Mouse (Mus musculus) ZHBTc4 (cell line): Measurements from ENCODE around the gene Ccz1.
A peak's percentile ranks its signal among the peaks of the same experiment; 100 is the strongest.
"Not testable (repeated sequence)": the region's sequence is repeated elsewhere in the genome, so short reads cannot be mapped to it uniquely, and the experiment has no call there.

ENCODE experiments used
- DNase-seq: peaks from one replicate; pipeline ENCODE4 v3.0.0-alpha.2; 2011; ENCODE audit warnings: low read depth, low spot score

Ccz1 gene

DNA sequence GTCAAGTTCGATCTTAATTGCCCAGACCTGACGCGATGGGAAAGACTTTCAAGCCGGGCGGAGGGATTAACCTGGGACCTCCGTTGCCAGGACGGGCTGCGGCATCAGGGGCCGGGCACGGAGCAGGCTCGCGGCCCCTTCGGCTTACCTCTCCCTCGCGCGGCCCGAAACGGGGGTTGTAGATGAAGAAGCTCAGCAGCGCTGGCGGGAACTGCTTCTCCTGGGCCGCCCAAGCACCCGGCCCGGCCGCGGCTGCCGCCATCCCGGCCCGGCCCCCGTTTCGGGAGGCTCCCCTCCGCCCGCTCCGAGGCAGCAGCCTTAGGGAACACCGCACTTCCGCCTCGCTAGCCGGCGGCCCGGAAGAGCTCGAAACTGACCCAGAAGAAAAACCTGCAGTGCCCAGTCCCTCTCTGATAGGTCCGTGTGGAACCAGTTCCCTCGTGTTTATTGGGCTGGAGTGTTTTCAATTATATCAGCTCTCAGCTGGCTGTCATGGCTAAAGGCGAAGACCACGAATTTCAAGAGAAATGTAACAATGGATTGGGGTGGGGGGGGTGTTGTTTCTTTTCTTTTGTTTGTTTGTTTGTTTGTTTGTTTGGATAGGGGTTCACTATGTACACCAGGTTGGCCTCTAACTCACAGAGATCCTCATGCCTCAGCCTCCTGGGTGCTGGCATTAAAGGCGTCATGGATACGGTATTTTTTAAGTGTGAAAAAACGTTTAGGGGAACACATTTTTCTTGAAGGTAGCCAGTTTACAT is at the start of gene Ccz1:
Gene Ccz1 (minus strand): TSS at position 327 of the 761 bp plus-strand sequence.
- peak; percentile 95 for DNase-seq

GRCm38 (mm10) chr5:144064093-144064492 is 49.4 kb upstream of the Ccz1 start:
- no peak for DNase-seq

DNA sequence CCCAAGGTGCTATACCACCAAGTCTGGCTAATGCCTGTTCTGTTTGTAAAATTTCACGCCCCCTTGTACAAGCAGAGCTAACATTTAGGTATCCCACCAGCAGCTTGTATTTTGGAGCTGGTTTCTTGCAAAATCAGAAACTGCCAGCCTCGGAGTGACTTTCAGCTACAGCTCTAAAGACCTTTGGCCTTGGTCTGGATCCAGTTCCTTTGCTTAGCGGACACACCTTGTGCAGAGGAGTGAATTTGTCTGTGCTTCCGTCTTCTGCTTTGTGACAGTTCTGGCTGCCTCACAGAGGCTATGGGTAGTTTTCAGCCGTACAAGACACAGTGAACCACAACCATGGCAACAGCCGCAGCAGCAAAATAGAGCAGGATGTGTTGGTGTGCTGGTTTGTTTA is 39.7 kb upstream of the Ccz1 start:
- no peak for DNase-seq

DNA sequence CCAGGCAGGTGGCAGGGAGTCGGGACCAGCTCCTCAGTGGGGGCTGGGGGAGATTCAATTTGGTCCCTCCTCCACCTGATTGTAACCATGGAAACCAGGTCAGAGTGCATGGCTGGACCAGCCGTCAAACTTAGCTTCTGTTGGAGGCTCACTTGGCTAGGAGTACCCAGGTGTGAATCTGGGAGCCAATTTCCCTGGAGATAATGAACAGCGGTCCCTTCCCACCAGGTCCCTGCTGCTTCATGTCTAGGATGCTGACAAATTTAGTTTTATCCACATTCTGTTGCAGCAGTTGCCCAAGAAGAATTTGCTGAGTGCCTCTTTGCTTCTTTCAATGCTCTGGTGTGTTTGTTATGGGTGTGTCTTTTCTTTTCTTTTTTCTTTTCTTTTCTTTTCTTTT is 38.8 kb upstream of the Ccz1 start:
- DNase-seq, result no peak

GRCm38 (mm10) chr5:144051268-144051667 is 36.6 kb upstream of the Ccz1 start:
- DNase-seq, result peak; percentile 73

GRCm38 (mm10) chr5:144049881-144050280 is 35.2 kb upstream of the Ccz1 start:
- no peak for DNase-seq

DNA sequence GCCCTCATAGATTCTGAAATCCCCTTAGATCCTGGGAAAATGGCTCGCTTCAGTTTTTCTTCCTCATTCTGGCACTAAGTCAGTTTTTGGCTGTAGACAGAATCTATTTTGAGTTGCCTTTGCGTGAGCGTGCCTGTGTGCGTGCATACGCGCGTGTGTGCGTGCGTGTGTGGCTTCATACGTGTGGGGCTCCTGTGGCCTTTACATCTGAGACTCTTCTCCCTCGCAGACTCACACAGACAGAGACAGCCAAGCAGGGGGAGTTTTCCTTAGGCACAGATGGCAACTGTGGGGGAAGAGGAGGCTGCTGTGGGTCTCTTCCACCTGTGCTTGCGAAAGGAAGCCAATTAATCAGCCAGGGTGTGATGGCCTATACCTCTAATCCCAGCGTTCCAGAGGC is 32.6 kb upstream of the Ccz1 start:
- no peak for DNase-seq

- DNase-seq, result no peak
Measured at GRCm38 (mm10) chr5:144043166-144043565, 28.5 kb upstream of the Ccz1 start.

- peak; percentile 88 for DNase-seq
Measured at GRCm38 (mm10) chr5:144040720-144041364, 26.2 kb upstream of the Ccz1 start.

DNA sequence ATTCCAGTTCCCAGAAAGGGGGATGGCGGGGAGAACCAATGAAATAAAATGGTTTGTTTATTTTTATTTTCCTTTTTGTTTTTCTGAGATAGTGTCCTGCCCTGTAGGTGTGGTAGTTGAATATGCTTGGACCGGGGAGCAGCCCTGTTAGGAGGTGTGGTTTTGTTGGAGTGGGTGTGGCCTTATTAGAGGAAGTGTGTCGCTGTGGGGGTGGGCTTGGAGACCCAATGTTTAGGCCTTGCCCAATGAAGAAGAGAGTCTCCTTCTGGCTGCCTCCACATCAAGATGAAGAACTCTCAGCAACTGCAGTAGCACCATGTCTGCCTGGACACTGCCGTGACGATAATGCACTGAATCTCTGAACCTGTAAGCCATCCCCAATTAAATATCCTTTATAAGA is 25.2 kb upstream of the Ccz1 start:
- peak; percentile 61 for DNase-seq

DNA sequence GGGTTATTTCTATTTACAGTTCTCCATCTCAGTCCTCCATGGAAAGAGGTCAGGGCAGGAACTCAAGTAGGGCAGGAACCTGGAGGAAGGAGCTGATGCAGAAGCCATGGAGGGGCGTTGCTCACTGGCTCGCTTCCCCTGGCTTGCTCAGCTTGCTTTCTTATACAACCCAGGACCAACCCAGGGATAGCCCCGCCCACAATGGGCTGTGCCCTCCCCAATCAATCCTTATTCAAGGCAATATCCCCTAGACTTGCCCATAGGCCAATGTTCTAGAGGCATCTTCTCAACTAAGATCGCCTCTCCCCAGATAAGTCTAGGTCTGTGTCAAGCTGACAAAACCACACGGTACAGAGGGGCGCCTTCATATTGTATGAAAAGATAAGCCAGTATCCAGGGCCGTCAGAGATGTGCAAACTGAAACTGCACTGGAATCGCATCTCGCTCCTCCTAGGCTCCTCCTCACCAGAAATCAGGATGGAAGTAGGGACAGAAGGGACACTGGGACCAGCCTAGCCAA is 24.5 kb upstream of the Ccz1 start:
- DNase-seq, result peak; percentile 77

GRCm38 (mm10) chr5:144036952-144037351 is 22.3 kb upstream of the Ccz1 start:
- DNase-seq, result no peak

DNA sequence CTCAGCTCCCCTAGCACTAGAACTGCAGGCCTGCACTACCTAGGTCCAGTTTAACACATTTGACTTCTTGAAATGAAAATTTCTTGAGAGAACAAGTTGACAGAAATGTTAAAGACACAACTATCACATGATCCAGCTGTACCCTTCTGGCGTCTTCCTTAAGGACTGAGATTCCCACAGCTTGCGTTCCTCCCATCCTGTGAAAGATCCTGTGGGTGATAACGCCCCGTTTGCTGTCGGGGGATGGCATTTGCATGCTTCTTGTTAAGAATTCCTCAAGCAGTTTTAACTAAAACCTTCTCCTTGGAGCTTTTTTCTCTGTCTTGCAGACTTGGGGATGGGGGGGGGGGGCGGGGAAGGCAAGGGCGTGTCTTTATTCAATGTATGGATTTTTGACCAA is 19.9 kb upstream of the Ccz1 start:
- DNase-seq, result peak; percentile 43

DNA sequence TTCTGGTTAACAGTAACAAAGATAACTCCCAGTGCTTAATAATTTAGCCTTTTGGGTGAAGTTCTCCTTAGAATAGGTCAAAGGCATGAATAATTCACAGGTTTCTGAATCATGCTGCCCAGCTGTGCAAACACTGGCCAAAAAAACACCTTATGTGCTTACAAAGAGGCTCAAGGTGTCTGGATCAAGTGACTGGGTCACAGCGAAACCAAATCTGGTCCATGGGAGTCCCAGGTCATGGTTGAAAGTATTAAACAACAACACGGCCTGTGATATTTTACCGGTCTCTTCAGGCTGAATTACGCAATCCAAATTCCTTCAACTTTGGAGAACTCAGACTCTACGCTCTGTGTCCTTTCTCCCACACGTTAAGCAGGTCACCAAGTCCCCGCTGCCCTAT is 17.8 kb upstream of the Ccz1 start:
- no peak for DNase-seq

DNA sequence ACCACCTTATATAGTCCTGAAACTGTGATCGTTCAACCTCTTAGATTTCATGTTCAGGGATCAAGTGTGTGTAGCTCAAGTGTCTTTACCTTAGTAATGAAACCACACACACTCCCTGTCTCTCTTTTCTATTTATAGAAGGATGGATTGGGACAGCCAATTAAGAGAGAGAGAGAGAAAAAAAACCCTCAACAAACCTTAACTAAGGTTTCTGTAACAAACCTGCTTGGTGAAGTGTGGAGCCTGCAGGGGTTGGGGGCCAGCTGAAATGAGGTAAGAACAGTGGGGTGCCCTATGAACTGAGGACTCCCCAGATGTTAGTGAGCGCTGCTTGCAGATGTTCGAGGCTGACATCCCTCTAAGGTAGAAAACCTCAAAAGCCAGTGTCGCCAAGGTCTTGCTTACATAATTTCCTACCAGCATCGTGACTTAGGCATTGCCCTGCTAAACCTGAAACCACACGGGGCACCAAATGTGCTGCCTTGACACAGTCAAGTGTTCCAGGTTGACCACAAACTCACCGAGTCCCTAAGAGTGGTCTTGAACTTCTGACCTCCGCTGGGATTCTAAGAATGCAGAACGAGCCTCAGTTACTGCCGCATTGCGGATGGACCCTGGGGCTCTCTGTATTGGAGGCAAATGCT is 12.1 kb upstream of the Ccz1 start, which contains the start of gene Ocm:
Gene Ocm (minus strand): TSS at position 51 of the 644 bp plus-strand sequence.
- DNase-seq, result no peak

GRCm38 (mm10) chr5:144015845-144016244 is 1.2 kb upstream of the Ccz1 start:
- DNase-seq, result no peak

DNA sequence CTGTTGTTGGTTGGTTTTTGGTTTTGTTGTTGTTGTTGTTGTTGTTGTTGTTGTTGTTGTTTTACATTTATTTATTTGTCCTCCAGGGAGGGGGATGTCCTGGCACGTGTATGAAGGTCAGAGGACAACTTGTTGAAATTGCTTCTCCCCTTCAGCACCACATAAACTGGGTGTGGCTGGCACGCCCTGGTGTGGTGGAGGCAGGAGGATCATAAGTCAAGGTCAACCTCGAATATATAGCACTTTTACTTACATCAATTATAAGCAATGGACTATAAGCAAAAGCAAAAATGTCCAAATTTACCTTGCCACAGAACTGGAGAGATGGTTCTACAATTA is 604 bp upstream of the Ccz1 start:
- no peak for DNase-seq

GRCm38 (mm10) chr5:144013366-144014134 is 1.1 kb downstream of the Ccz1 start:
- DNase-seq, result not testable (repeated sequence)

GRCm38 (mm10) chr5:144002461-144003192 is 12.1 kb downstream of the Ccz1 start:
- no peak for DNase-seq

DNA sequence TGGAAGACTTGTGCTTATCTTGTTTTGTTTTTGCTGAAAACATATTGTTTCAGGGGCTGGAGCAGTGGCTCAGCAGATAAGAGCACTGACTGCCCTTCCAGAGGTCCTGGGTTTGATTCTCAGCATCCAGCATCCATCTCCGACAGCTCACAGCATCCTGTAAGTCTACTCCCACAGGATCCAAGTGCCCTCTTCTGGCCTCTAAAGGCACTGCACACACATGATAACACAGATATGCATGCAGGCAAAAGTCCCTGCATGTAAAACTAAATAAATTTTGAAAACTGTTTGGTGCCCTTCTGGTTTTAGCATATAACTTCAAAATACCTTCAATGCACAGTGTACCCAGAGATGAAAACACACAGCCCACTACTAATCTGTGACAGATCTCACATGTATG is 15.3 kb downstream of the Ccz1 start:
- peak; percentile 58 for DNase-seq
